Mouse (Mus musculus) ES-Bruce4 (cell line): ENCODE measurements around the gene Notum.

Source experiments
- CTCF ChIP-seq: IDR thresholded peaks from one replicate; pipeline ENCODE4 v1.8.1; 2011; ENCODE audit warnings: low read depth, low read length
- EP300 ChIP-seq: IDR thresholded peaks from 2 replicates; pipeline ENCODE4 v1.6.1; 2011; ENCODE audit warnings: low read depth, low read length; ENCODE audit not compliant: insufficient read depth

DNA sequence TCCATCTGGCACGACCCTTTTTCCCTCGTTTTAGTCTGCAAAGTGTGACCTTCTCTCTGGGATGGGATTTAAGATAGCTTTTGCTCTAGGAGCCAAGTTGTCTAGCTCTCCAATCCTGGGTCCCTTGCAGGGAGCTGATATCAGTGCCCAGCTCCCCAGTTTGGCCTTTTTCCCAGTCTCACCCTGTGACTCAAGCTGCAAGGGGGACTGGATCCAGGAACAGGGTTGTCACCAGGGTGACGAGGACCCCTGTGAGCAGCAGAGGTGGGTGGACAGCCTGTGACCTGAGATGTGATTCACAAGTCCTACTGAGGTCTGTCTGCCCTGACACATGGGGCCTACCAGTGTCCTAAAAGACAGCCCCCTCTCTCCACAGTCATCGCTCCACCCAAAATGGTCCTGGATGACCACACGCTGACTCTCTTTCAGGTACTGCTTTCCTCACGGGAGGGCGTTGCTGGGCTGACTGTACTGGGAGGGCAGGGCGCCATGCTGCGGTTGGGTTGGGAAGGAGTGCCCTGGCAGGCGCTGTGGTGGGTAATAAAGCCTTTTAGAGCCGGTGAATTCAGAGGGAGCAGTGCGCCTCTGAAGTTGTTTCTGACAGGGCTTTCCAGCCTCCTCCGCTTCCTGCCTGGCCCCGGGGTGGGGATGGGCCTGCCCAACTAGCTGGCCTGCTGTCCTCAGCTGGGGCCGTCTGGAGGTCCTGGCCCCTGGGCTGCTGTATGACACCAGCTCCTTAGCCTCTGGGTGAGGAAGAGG is 42.9 kb upstream of the Notum start:
- TF ChIP-seq CTCF, result no peak
- TF ChIP-seq EP300, result no peak
